Mouse (Mus musculus) kidney, adult 2 months (tissue): ENCODE results near the gene Rhoa.

Experiments
- CTCF ChIP-seq: fragments of 200-500 bp; conservative IDR thresholded peaks from 2 replicates; pipeline ENCODE4 v1.5.1; 2011; ENCODE audit warnings: low read depth, mild to moderate bottlenecking, control low read depth, low read length, moderate library complexity, mixed read lengths; ENCODE audit not compliant: insufficient read depth, insufficient read length
- POLR2A ChIP-seq: fragments of 200-500 bp; IDR thresholded peaks from one replicate; pipeline ENCODE4 v1.6.1; 2011; ENCODE audit warnings: low read depth, low read length, control low read depth

GRCm38 (mm10) chr9:108347024-108347423 lies 41.1 kb downstream of the Rhoa start:
- TF ChIP-seq CTCF (no peak), POLR2A (no peak)
